Mouse (Mus musculus) olfactory bulb, adult 2 months (tissue): ENCODE data around the gene Dlx1.

Source experiments
- CTCF ChIP-seq: fragments of 200-500 bp; IDR thresholded peaks from 2 replicates; pipeline ENCODE4 v1.5.1; 2012; ENCODE audit warnings: low read depth, mild to moderate bottlenecking, low read length, moderate library complexity; ENCODE audit not compliant: insufficient read depth
- POLR2A ChIP-seq: fragments of 200-500 bp; IDR thresholded peaks from 2 replicates; pipeline ENCODE4 v1.6.1; 2012; ENCODE audit warnings: mild to moderate bottlenecking, low read depth, low read length, moderate library complexity; ENCODE audit not compliant: insufficient read depth

- no peak for TF ChIP-seq CTCF
- TF ChIP-seq POLR2A: no peak
Measured at GRCm38 (mm10) chr2:71545882-71546639, 18.1 kb downstream of the Dlx1 start.
